Mouse (Mus musculus): ENCODE results near the gene Rras2.

Rras2 gene

DNA sequence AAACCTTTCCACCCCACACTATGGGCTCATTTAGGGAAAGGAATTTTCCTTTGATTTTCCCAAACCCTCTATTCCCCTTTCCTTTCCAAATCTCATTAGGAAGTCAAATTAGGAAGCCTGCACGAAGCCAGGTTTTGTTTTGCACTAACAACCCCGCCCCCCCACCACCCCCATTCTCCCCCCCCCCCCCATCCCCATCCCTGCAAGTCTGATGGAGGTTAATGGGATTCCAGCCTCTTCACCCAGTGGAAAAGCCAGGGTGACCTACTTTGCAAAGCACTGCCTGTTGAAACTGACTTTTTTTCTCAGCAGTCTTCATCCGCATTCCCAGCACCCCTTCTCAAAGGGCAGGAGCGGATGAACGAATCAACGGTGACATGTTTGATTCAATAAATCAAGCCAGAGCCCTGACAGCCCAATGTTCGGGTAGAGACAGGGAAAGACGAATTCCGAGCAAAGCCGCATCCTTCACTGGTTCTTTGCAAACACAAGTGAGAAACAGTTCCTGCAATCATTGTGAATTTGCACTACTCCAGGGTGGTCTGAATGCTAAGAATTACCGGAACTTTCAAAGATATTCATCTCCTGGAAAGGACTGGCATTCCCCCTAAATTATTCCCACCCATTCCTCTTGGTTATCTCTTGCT is 97.4 kb downstream of the Rras2 start:
- DNase-seq: peak in 1 of 2 experiments; percentile 47

DNA sequence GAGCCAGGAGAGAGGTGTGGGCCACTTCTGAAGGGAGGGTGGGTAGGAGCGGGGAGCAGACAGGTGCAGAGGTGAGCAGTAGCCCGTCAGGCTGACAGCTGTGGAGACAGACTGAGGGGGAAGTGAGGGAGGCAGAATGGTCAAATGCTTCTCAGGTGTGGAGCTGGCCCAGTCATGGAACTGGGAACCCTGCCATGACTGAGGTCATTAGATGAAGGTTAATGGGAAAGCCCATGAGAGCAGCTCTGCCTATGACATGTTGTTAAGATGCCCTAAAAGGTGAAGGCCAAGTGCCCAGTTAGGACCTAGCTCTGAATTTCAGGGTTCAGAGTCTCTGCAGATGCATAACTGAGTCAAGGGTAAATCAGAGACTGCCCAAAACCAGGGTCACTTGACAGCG is 98.7 kb downstream of the Rras2 start:
- peak; percentile 39 to 42 for DNase-seq

DNA sequence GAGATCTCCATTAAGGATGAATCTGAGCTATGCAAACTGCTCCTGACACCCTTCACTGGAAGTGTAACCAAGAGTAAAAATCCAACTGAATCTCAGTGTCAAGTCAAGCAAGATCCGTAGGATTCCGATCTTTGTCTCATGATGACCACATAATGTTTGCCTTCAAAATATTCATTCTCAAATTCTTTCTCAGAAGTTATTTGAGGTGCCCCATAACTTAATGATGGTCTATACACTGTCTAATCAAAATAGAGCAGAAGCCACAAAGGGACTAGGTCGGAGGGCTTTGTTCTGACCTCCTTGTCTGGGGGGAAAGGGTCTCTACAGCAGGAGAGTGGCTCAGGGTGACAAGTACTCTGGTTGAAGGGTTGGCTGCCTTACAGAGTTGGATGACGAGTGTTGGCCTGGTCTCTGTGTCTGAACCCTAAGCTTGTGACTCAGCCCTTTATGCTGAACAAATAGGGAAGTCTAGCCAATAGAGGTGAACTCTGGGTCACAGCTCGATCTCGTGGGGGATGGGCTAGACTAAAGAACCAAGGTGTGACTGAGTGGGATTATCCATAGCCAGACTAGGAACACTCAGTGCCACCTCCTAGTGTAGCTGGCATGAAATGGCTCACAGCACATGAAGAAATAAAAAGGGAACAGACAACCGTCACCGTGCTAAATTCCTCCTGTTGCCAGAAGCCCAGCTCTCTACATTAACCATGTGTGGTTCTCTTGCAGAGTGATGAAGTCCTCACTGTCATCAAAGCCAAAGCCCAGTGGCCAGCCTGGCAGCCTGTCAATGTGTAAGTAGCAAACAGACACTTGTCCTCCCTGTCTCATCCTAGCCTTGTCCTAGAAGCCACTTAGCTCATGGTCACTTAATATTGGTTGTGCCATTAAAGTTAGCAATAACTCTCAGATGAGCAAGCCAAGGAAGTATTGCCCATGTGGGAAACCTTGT is 101.3 kb downstream of the Rras2 start:
- no peak for DNase-seq

DNA sequence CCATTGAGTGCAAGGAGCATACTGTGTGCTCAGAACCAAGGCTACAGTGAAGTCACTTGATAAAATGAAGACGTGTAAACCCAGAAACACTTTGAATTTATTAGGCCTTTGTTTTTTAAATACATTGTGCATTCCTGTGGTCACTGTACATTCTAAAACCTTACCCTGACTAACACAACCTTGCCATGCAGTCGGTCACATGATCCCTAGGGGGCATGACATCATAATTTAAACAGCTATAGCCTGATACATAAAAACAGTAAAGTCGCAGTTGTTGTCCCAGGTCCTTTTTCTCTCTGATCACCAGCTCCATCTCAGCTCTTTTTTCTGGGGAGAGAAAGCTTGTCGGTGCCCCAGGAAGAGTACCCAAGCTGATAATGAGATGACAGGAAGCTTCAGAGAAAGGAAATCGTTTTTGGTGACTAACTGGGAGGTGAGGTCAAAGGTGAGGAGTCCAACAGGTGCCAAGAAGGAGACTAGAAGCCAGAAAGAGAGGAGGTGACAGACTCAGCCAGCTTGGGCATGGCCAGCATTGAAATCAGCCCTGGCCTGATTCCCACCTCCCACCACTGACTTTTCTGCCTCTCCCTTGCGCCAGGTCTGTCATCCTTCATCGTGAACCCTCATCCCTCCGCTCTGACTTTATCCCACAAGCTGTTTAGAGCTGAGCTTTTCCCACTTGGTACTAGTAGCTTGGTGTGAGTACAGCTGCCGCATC is 105.7 kb downstream of the Rras2 start:
- no peak for DNase-seq

DNA sequence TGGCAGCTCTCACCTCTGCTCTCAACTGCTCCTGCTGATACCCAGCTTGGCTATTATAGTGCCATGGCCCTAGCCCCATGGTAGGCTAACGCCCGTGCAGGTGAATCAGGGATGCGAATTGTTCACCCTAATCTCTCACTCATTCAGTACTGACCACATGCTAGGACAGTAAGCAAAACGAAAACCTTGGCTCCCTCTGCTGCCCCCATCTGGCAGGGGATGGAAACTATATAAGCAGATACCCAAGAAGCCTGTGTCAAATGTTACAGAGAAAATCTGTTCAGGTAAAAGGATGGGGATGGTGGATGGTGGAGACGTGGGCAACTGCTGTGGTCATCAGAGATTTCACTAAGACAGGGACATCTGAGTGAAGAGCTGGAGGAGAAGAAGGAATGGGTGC is 110.0 kb downstream of the Rras2 start:
- DNase-seq: peak in 1 of 2 experiments; percentile 38

DNA sequence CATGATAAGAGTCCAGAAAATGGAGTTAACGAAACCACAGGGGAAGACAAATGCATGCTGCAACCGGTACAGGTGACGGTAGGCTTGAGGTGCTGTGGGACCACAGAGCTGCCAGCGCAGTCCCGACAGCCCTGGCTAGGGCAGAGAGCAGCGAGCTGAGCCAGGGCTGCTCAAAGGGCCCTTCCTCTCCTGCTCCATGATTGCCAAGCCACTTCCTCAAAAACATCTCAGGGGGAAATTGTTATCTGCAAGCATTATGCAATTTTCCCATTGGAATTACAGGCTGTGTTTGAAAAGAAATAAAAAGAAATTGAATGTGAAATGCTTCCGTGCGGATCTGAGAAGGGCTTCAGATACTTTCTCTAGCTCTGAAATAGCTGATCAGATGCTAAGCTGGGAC is 111.1 kb downstream of the Rras2 start:
- no peak for DNase-seq

DNA sequence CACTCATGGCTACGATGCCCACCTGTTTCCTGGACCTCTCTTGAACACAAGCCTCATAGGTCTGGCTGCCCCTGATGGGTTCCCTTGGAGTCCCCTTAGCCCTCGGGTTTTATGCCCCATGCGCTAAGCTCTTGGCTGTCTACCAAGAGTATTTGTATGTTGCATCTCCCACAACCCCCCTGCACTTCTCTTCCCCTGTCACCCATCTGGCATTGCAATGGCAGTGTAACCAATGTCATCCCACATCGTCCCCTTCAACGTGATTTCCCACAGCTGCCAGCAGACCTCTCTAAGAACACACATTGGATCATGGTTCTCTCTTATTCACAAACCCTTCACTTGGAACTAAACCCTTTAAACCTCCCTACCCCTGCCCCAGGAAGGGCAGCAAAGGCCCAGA is 112.1 kb downstream of the Rras2 start:
- DNase-seq: no peak

DNA sequence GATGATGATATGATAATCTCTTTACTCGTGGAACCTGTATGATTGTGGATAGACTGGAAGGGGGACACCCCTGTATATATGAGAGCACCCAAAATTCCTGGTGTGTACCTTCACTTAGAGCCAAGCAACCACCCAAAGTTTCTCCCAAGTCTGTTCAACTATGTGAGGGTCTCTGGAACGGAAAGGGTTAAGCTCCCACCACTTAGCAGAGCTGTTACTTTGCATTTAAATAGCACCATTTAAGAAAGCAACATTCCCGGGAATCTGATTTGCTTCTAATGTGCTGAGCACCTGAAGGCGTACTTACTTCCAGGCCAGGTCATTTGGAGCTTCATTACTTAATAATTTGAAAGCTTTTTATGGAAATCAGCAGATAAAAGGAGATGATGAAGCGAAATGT is 113.4 kb downstream of the Rras2 start:
- DNase-seq: no peak

DNA sequence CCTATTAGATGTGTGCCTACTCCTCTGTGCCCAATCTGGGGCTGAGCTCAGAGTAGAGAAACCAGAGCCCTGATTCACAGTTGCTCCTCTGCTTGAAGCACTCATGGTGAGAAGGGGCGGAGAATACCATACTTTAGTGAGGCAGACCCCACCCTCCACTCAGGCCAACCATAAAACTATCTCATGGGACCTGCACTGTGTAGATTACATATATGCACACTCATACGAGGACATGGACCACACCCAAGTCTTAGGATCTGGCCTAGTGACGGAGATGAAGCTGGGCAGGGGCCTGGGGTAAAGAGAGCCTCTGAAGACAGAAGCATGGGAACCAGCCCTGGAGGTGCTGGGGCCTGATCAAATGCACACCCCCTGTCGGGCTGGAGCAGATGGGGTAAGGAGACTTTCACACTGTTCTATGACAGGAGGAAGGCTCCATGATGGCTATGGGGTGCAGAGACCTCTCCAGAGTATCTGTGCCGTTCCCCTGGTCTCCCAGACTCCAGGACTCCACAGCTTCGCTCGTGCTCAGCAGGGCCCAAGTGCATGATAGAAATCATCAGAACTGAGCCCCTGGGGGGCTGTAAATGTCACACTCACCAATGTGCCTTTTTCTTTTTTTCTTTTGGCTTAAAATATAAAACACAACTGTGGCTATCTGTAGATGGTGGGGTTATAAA is 119.8 kb downstream of the Rras2 start:
- DNase-seq: no peak

All from cerebellum, adult 18-20 months (tissue).